Mouse (Mus musculus) neural tube, embryonic 15.5 days (tissue): Measurements from ENCODE around the gene Clmp. TPM values are rescaled to one million over a fixed set of nuclear protein-coding genes. Genes with fewer than 3 reads are reported as not detected.
"Not testable (repeated sequence)": the region's sequence is repeated elsewhere in the genome, so short reads cannot be mapped to it uniquely, and the experiment has no call there.

Experiments used
- ATAC-seq: fragments of 200-750 bp; cut with Nextera tagmentation; 2 replicates; pipeline ENCODE4 v1.8.0; 2017; ENCODE audit warnings: mild to moderate bottlenecking, moderate TSS enrichment, moderate library complexity; ENCODE audit not compliant: low FRiP score
- H3K27ac ChIP-seq: fragments of 300-500 bp; sonication (generic); replicated peaks from 2 replicates; pipeline ENCODE4 v1.5.1; 2015; ENCODE audit warnings: mild to moderate bottlenecking, inconsistent platforms
- H3K27me3 ChIP-seq: fragments of 300-500 bp; sonication (generic); replicated peaks from 2 replicates; pipeline ENCODE4 v1.6.1; 2015; ENCODE audit warnings: inconsistent platforms
- H3K36me3 ChIP-seq: fragments of 300-500 bp; sonication (generic); 2 replicates; pipeline ENCODE4 v1.6.1; 2015; ENCODE audit warnings: inconsistent platforms
- H3K4me1 ChIP-seq: fragments of 300-500 bp; sonication (generic); 2 replicates; pipeline ENCODE4 v1.6.1; 2015; ENCODE audit warnings: inconsistent platforms
- H3K4me2 ChIP-seq: fragments of 300-500 bp; sonication (generic); 2 replicates; pipeline ENCODE4 v1.6.1; 2015; ENCODE audit warnings: inconsistent platforms, mild to moderate bottlenecking, moderate library complexity
- H3K4me3 ChIP-seq: fragments of 300-500 bp; sonication (generic); replicated peaks from 2 replicates; pipeline ENCODE4 v1.5.1; 2015; ENCODE audit warnings: mild to moderate bottlenecking, inconsistent platforms
- H3K9ac ChIP-seq: fragments of 300-500 bp; sonication (generic); replicated peaks from 2 replicates; pipeline ENCODE4 v1.6.1; 2015; ENCODE audit warnings: mild to moderate bottlenecking, inconsistent platforms
- H3K9me3 ChIP-seq: fragments of 300-500 bp; sonication (generic); replicated peaks from 2 replicates; pipeline ENCODE4 v1.6.1; 2016; ENCODE audit warnings: inconsistent platforms
- WGBS: fragments of 180-500 bp; shearing (Covaris S2); methylation state at CpG from one replicate; pipeline ENCODE4 v1.1.7; 2015; ENCODE audit warnings: mixed read lengths; 5-methylcytosine and 5-hydroxymethylcytosine counted together
- polyA plus RNA-seq: library from polyadenylated mRNA; unstranded; fragments of >200 nt; fragmentation: Nextera tagmentation; extraction: Ambion mirVana; gene quantifications from 2 replicates; pipeline ENCODE4 v1.2.1, GENCODE M21; 2015

Gene Clmp
- polyA plus RNA-seq, 1 experiment from 2014 or later = 51.2 TPM

DNA sequence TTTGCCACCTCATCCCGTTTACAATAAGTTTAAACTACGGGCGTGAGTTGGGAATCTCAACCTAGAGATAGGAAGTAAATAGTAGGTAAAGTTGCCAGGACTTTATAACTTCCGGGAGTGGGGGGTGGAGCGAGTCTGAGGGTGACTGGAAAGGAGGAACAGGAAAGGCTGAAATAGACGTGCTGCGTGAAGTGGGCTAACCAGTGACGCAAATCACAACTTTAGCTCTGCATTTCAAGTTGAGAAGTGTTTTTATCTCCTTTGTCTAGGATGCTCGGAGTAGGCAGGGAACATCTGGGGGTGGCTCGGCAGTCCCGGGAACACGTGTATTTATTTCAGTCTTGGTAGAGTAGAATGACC, 79.8 kb downstream of the Clmp start:
- no peaks in the 10 kb centered on the region for H3K9me3 ChIP-seq
- H3K27me3 ChIP-seq = no peaks in the 10 kb centered on the region
- H3K4me1 ChIP-seq = no peaks in the 10 kb centered on the region
- H3K4me2 ChIP-seq = no peak overlapping the region
- no peak for ATAC-seq
- no peak overlapping the region for H3K27ac ChIP-seq
- H3K9ac ChIP-seq = no peak overlapping the region
- H3K36me3 ChIP-seq = peaks cover 31% of the 10 kb centered on the region
- WGBS = 78% methylated on average over 12 of the region's 12 CpGs
- H3K4me3 ChIP-seq = no peak overlapping the region

DNA sequence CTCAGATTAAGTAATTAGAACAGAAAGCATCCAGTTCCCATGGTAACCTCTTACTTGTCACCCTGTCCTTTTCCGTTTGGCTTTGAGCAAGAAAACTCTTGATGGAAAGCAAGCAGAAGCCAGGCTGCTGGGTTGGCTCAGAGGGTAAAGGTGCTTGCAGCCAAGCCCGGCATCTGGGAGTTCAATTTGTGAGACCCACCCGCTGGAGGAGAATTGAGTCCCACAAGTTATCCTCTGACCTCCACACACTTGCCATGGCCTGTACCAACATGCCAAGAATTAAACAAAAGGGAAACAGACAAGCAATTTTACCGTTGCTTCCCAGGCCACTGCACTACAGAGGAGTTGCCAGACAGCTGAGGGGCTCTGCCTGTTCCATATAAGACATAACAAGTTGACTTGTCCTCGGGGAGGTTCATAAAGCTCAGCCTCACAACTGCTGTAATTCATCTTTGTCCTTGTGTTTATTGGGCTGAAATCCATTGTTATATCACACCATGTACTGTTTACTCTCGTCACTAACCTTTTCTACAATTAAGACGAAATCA, 80.4 kb downstream of the Clmp start:
- Histone ChIP-seq H3K9me3 (no peaks in the 10 kb centered on the region), H3K4me2 (no peak overlapping the region), H3K4me3 (no peak overlapping the region), H3K27me3 (no peaks in the 10 kb centered on the region), H3K9ac (no peak overlapping the region), H3K27ac (no peak overlapping the region), H3K4me1 (no peaks in the 10 kb centered on the region), H3K36me3 (peaks cover 28% of the 10 kb centered on the region)
- ATAC-seq = no peak
- 64% methylated on average over 7 of the region's 7 CpGs for WGBS

DNA sequence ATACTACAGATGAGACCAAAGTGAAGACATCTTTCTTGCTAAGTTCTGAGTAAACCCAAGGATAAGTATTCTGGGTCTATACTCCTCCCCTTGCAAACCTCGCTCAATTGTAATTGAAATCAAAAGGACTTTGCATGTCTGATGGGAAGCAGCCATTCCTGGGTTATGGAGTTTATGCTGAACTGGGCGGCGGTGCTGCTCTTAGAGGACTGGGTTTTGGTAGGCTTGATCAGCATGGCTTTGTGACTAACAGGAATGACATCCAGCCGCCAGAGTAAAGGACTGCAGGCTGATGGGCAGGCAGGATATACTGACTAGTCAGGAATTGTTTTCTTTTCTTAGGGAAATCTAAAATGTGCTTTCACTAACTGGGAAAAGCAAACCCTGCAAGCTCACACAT, 82.2 kb downstream of the Clmp start:
- Histone ChIP-seq H3K9ac (no peak overlapping the region), H3K4me3 (no peak overlapping the region), H3K27ac (no peak overlapping the region), H3K9me3 (no peaks in the 10 kb centered on the region), H3K27me3 (no peaks in the 10 kb centered on the region), H3K36me3 (peaks cover 22% of the 10 kb centered on the region), H3K4me2 (no peak overlapping the region), H3K4me1 (no peaks in the 10 kb centered on the region)
- WGBS = 88% methylated on average over 4 of the region's 4 CpGs
- ATAC-seq = no peak

DNA sequence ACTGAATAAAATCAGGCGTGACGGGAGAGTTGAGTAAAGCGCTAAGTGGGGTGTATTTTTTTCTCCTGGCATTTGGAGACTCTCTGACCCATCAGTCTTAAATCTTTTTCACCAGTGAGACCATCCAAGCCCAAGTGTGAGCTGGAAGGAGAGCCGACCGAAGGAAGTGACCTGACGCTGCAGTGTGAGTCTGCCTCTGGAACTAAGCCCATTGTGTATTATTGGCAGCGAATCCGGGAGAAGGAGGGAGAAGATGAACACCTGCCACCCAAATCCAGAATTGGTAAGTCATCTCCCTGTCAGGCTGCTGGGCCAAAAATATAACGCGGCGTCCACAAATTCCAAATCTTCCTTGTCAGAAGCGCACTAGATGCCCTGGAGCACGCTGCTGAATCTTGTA, 86.5 kb downstream of the Clmp start:
- Histone ChIP-seq H3K4me2 (no peak overlapping the region), H3K4me3 (no peak overlapping the region), H3K27ac (no peak overlapping the region), H3K4me1 (no peaks in the 10 kb centered on the region), H3K9ac (no peak overlapping the region), H3K36me3 (peaks cover 21% of the 10 kb centered on the region), H3K27me3 (no peaks in the 10 kb centered on the region), H3K9me3 (no peaks in the 10 kb centered on the region)
- no peak for ATAC-seq
- 66% methylated on average over 13 of the region's 13 CpGs for WGBS

DNA sequence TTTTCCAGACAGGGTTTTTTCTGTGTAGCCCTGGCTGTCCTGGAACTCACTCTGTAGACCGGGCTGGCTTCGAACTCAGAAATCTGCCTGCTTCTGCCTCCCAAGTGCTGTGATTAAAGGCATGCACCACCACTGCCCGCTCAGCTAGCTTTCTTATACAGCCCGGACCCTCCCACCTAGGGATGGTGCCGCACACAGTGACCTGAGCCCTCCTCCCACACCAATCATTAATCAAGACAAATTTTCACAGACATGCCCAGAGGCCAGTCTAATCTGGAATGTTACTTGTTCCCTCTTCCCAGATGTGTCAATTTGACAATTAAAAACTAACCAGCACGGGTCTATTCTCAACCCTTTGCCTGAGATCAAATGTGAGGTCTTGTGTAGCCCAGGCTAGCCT, 87.4 kb downstream of the Clmp start:
- not testable (repeated sequence) for H3K27me3 ChIP-seq, H3K9me3 ChIP-seq, H3K4me3 ChIP-seq, ATAC-seq, H3K4me2 ChIP-seq, H3K9ac ChIP-seq, H3K4me1 ChIP-seq, H3K27ac ChIP-seq
- WGBS = 85% methylated on average over 6 of the region's 6 CpGs
- peaks cover 19% of the 10 kb centered on the region for H3K36me3 ChIP-seq

DNA sequence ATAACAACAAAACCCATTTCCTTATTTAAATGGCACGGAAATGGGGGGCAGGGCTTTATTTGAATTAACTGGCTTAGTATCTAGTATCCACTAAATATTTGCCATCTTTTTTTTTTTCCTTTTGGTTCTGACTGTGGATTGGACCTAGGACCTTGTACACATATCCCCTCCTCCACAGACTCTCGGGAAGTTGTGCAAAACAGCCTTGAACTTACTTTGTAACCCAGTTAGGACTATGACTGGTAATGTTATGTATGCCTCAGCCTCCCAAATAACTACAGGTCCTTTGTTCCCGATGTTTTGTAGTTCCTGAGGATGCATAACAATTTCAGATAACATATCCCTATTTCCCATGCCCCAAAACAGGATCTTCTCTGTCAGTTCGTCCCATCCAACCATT, 88.1 kb downstream of the Clmp start:
- no peak overlapping the region for H3K4me3 ChIP-seq
- H3K4me2 ChIP-seq = no peak overlapping the region
- peaks cover 19% of the 10 kb centered on the region for H3K36me3 ChIP-seq
- no peak overlapping the region for H3K9ac ChIP-seq
- no peaks in the 10 kb centered on the region for H3K4me1 ChIP-seq
- H3K27ac ChIP-seq = no peak overlapping the region
- H3K27me3 ChIP-seq = no peaks in the 10 kb centered on the region
- no peak for ATAC-seq
- 90% methylated on average over 4 of the region's 4 CpGs for WGBS
- H3K9me3 ChIP-seq = no peaks in the 10 kb centered on the region

DNA sequence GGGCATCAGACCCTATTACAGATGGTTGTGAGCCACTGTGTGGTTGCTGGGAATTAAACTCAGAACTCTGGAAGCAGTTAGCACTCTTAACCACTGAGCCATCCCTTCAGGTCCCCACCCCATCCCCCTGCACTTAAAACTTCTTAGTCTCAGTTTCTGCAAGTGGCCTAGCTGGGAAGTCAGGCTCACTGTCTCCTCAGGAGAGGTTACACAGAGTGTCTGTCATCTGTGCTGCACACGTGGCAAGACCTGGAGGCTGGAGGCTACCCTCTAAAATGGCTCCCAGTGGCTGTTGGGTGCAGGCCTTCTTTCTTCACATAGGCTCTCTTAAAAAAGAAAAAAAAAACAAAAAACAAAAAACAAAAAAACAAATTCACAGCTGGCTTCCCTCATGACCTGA, 90.3 kb downstream of the Clmp start:
- H3K9ac ChIP-seq = no peak overlapping the region
- no peak overlapping the region for H3K27ac ChIP-seq
- 76% methylated on average over 1 of the region's 1 CpGs for whole genome bisulfite sequencing
- H3K36me3 ChIP-seq = peaks cover 19% of the 10 kb centered on the region
- no peaks in the 10 kb centered on the region for H3K27me3 ChIP-seq
- no peaks in the 10 kb centered on the region for H3K4me1 ChIP-seq
- H3K9me3 ChIP-seq = no peaks in the 10 kb centered on the region
- no peak overlapping the region for H3K4me3 ChIP-seq
- no peak overlapping the region for H3K4me2 ChIP-seq
- ATAC-seq = no peak

DNA sequence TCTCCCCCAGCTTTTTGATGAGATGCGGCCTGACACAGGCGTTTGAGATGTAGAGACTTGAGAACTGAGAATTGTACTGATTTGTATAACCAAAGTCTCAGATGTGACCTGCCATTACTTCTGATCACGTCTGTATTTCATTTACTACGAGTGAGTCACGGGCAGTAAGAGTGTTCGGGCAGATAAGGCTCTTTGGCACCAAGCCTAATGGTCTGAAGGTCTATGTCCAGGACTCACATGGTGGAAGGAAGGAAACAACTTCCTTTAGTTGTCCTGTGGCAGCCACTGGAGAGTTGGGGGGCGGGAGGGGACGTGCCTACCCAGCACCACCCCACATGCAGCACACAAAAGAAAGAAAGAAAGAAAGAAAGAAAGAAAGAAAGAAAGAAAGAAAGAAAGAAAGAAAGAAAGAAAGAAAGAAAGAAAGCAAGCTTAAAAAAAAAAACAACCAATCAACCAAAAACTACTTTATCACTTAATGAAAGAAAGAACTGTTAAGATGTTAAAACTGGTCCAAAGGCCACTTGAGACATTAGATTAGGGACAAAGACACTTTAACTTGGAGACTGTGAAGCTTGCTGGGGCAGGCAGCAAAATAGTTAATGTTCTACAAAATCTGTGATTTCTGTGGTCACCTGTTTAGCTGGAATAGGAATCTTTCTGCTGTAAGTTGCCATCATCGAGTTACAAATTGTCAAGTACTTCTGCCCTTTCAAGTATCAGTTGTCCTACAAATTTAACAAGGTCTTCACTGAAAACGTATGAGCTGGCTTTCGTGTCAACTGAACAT, 90.9 kb downstream of the Clmp start:
- Histone ChIP-seq H3K4me2 (no peak overlapping the region), H3K9ac (no peak overlapping the region), H3K36me3 (peaks cover 19% of the 10 kb centered on the region), H3K4me3 (no peak overlapping the region), H3K27ac (no peak overlapping the region), H3K27me3 (no peaks in the 10 kb centered on the region), H3K9me3 (no peaks in the 10 kb centered on the region), H3K4me1 (no peaks in the 10 kb centered on the region)
- ATAC-seq = no peak
- WGBS = 74% methylated on average over 11 of the region's 11 CpGs

DNA sequence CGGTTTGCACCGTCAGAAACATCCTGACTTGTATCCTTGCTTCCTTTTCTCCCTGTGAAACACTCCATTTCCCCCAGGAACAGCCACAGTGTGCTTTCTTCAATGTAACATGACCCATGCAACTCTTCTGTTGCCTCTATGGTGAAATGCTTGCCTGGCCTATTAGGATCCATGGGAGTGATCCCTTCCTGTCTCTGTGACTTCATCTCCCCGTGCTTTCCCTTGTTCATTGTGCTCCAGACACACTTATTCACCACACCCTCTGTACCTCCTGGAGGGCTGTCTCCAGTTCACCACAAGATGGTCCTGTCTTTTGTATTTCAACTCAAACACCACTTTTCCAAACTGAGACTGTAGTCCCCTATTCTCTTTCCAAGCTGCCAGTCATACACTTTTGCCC, 94.3 kb downstream of the Clmp start:
- H3K4me1 ChIP-seq = peaks cover 16% of the 10 kb centered on the region
- ATAC-seq = no peak

DNA sequence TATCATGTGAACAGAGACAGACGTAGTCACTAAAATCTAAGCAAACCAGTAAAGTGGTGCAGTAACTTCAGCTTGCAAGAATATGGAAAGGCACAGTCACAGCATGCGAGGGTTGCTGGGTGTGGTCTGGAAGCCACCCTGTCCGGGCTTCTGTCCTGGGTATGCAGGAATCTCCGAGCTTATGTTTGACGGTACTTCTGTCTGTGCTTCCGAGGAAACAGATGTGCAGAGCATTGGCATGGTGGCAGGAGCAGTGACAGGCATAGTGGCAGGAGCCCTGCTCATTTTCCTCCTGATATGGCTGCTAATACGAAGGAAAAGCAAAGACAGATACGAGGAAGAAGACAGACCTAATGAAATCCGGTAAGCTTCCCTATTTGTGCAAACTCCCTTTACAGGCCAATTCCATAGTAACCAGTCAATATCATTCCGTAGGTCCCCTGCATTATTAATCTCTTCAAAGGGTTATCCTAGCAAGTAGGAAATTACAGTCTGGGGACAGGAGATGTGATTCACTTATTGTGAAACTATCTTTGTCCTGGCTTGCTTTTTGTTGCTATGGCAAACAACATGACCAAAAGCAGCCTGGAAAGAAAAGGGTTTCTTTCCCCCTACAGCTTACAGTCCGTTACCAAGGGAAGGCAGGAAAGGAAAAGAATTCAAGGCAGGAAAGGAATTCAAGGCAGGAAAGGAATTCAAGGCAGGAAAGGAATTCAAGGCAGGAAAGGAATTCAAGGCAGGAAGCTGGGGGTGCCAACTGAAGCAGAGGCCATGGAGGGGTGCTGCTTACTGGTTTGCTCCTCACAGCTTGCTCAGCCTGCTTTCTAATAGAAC, 95.3 kb downstream of the Clmp start:
- H3K4me1 ChIP-seq = peaks cover 23% of the 10 kb centered on the region
- peaks cover 6% of the 10 kb centered on the region; the same call in 1 of the 2 replicates for H3K36me3 ChIP-seq
- 67% methylated on average over 11 of the region's 11 CpGs for WGBS
- H3K9ac ChIP-seq = no peak overlapping the region
- no peak overlapping the region for H3K4me2 ChIP-seq
- ATAC-seq = no peak
- no peaks in the 10 kb centered on the region for H3K27me3 ChIP-seq
- no peak overlapping the region for H3K4me3 ChIP-seq
- H3K27ac ChIP-seq = no peak overlapping the region; the same call in 1 of the 2 replicates
- no peaks in the 10 kb centered on the region for H3K9me3 ChIP-seq

More for the DNA sequence above, 94.3 kb downstream of the Clmp start:
- Histone ChIP-seq H3K4me3 (no peak overlapping the region), H3K27me3 (no peaks in the 10 kb centered on the region), H3K4me2 (no peak overlapping the region), H3K27ac (no peak overlapping the region), H3K36me3 (peaks cover 6% of the 10 kb centered on the region; the same call in 1 of the 2 replicates), H3K9me3 (no peaks in the 10 kb centered on the region), H3K9ac (no peak overlapping the region)
- WGBS = 71% methylated on average over 3 of the region's 3 CpGs

DNA sequence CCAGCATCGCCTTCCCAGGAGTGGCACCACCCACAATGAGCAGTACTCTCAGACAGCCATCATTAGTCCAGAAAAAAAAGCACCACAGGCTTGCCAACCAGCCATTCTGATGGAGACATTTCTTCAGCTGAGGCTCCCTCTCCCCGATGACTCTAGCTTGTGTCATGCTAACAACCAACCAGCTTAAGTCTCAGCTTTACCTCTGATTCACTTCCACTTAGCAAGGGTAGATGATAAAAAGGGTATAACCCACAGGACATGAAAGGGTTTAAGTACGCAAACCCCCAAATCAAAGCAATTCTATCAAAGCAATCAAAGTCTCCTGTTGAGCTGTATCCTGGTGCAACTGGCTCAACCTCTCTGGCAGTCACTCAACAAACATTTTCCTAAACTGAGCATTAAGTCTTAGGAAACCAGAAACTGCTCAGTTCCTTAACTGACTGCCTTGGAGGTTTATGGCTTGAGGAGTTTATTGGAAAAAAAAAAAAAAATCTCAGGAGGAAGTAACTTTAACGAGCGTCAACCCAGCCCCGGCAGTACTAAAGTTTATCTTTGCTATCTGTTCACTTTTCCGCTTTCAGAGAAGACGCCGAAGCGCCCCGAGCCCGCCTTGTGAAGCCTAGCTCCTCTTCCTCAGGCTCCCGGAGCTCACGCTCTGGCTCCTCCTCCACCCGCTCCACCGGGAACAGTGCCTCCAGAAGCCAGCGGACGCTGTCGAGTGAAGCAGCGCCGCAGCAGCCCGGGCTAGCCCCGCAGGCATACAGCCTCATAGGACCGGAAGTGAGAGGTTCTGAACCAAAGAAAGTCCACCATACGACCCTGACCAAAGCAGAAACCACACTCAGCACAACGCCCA, 96.2 kb downstream of the Clmp start:
- Histone ChIP-seq H3K9ac (no peak overlapping the region), H3K9me3 (no peaks in the 10 kb centered on the region), H3K4me2 (peak overlapping the region; percentile 34), H3K27ac (peak overlapping the region; percentile 48; the same call in 1 of the 2 replicates), H3K27me3 (no peaks in the 10 kb centered on the region), H3K36me3 (peaks cover 4% of the 10 kb centered on the region; the same call in 1 of the 2 replicates), H3K4me3 (0 out of 2 replicates have a peak overlapping the region, but pooled peaks have one; percentile 2), H3K4me1 (peaks cover 23% of the 10 kb centered on the region)
- WGBS = 42% methylated on average over 26 of the region's 26 CpGs
- ATAC-seq = no peak
